Mouse (Mus musculus) limb, embryonic 12.5 days (tissue): ENCODE measurements around the gene Gm6685. TPM values are rescaled to one million over a fixed set of nuclear protein-coding genes. Genes with fewer than 3 reads are reported as not detected.
A peak's percentile ranks its signal among the peaks of the same experiment; 100 is the strongest.
"Not testable (repeated sequence)": the region's sequence is repeated elsewhere in the genome, so short reads cannot be mapped to it uniquely, and the experiment has no call there.

Experiments
- ATAC-seq: fragments of 200-750 bp; cut with Nextera tagmentation; 2 replicates; pipeline ENCODE4 v1.8.0; 2017; ENCODE audit warnings: low read depth, moderate TSS enrichment; ENCODE audit not compliant: insufficient number of reproducible peaks, insufficient read depth, low FRiP score, low TSS enrichment
- H3K27ac ChIP-seq: fragments of 300-500 bp; sonication (generic); 2 replicates; pipeline ENCODE4 v1.5.1; 2016; ENCODE audit warnings: mild to moderate bottlenecking, moderate library complexity
- H3K27me3 ChIP-seq: fragments of 300-500 bp; sonication (generic); 2 replicates; pipeline ENCODE4 v1.6.1; 2016; ENCODE audit warnings: mild to moderate bottlenecking, moderate library complexity
- H3K36me3 ChIP-seq: fragments of 300-500 bp; sonication (generic); 2 replicates; pipeline ENCODE4 v1.6.1; 2016; ENCODE audit warnings: mild to moderate bottlenecking, moderate library complexity
- H3K4me1 ChIP-seq: fragments of 300-500 bp; sonication (generic); replicated peaks from 2 replicates; pipeline ENCODE4 v1.6.1; 2016
- H3K4me2 ChIP-seq: fragments of 300-500 bp; sonication (generic); 2 replicates; pipeline ENCODE4 v1.6.1; 2016; ENCODE audit warnings: mild to moderate bottlenecking, moderate library complexity
- H3K4me3 ChIP-seq: fragments of 300-500 bp; sonication (generic); replicated peaks from 2 replicates; pipeline ENCODE4 v1.5.1; 2016; ENCODE audit warnings: mild to moderate bottlenecking
- H3K9ac ChIP-seq: fragments of 300-500 bp; sonication (generic); replicated peaks from 2 replicates; pipeline ENCODE4 v1.6.1; 2016; ENCODE audit warnings: mild to moderate bottlenecking, moderate library complexity
- H3K9me3 ChIP-seq: fragments of 300-500 bp; sonication (generic); 2 replicates; pipeline ENCODE4 v1.6.1; 2016; ENCODE audit warnings: mild to moderate bottlenecking, moderate library complexity
- WGBS: fragments of 180-500 bp; shearing (Covaris S2); methylation state at CpG from one replicate; pipeline ENCODE4 v1.1.7; 2016; 5-methylcytosine and 5-hydroxymethylcytosine counted together
- polyA plus RNA-seq: library from polyadenylated mRNA; unstranded; fragments of >200 nt; fragmentation: Nextera tagmentation; extraction: Ambion mirVana; gene quantifications from 2 replicates; pipeline ENCODE4 v1.2.1, GENCODE M21; 2016

Gm6685 gene
- polyA plus RNA-seq, result not detected in 2 replicates

DNA sequence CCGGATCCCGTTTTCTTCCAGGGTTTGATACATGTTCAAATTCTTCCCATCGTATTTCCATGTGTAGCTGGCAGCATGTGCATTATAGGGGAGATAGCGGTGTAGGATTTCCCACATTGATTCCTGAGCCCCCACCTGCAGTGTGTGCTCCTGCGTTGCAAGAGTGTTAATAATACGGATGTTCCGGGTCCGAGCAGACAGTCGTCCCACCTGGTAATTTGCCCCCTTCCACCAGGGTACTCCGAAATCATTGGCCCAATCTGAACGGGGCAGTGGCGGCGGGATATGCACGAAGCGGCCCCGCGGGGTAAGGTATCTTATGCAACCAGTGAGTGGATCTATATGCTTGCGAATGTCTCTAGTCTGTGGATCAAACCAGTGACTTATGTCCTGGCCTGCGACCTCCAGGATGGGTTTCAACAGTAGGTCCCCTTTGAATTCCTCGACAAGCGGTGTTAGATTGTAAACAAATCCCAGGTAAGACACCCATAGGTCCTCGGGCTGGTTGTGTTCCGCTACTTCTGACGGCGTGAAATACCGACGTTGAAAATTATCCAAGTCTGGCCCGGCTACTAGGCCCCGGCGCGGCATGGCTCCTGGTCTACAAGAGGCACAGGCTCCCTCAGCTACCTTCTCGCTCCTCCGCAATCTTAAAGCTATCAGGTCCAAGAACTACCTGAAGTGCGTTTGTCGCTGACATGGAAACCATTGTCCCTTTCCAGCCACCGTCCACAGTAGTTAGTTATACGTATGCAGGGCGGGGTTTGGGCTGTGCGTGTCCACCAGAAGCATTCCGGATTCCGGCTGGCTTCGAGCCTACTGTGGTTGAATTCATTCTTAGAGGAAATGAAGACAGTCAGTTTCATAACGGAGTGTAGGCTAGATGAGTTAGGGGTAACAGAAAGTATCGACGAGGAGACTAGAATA, at the start of gene Gm6685:
Gm6685 (minus strand) TSS at position 644 of the 927 bp plus-strand sequence.
- ATAC-seq, result 0 out of 2 replicates have a peak, but pooled peaks have one; percentile 31
- not testable (repeated sequence) for H3K27ac ChIP-seq, H3K9ac ChIP-seq, H3K36me3 ChIP-seq, H3K27me3 ChIP-seq, H3K4me1 ChIP-seq, H3K4me3 ChIP-seq, H3K4me2 ChIP-seq, H3K9me3 ChIP-seq
- 92% methylated on average over 45 of the region's 45 CpGs for WGBS

- H3K4me3 ChIP-seq, result no peak overlapping the region
- H3K9me3 ChIP-seq, result no peaks in the 10 kb centered on the region
- ATAC-seq, result no peak
- no peak overlapping the region for H3K27ac ChIP-seq
- H3K36me3 ChIP-seq, result no peaks in the 10 kb centered on the region
- H3K4me1 ChIP-seq, result no peaks in the 10 kb centered on the region
- no peak overlapping the region for H3K9ac ChIP-seq
- no peak overlapping the region for H3K4me2 ChIP-seq
- no peaks in the 10 kb centered on the region for H3K27me3 ChIP-seq
Observed at GRCm38 (mm10) chr11:28375891-28376290, 36.2 kb upstream of the Gm6685 start.

DNA sequence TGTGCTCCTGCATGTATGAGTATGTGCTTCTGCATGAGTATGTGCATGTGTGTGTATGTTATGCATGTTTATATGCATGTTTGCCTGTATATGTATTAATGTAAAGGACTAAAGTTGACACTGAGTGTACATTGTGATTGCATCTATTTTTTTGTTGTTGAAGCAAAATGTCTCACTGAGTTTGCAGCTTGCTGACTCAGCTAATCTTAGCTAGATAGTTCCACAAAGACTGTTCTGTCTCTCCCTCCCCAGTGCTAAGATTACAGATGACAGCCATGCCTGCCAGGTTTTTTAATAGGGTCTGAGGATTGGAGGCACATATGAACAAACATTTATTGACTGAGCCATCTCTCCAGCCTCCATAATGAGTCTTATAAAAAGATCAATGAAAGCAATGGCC, 35.0 kb upstream of the Gm6685 start:
- no peak for ATAC-seq
- Histone ChIP-seq H3K9me3 (0 out of 2 replicates have a peak, but pooled peaks cover 3% of the 10 kb centered on the region), H3K9ac (no peak overlapping the region), H3K4me2 (no peak overlapping the region), H3K27ac (no peak overlapping the region), H3K4me1 (no peaks in the 10 kb centered on the region), H3K36me3 (no peaks in the 10 kb centered on the region), H3K4me3 (no peak overlapping the region), H3K27me3 (no peaks in the 10 kb centered on the region)

- H3K9ac ChIP-seq, H3K4me2 ChIP-seq, ATAC-seq, H3K4me3 ChIP-seq, H3K27me3 ChIP-seq, H3K36me3 ChIP-seq, H3K4me1 ChIP-seq, H3K27ac ChIP-seq, H3K9me3 ChIP-seq: not testable (repeated sequence)
- 77% methylated on average over 5 of the region's 5 CpGs for WGBS
Observed at GRCm38 (mm10) chr11:28371381-28371780, 31.7 kb upstream of the Gm6685 start.

GRCm38 (mm10) chr11:28365929-28366244, 26.2 kb upstream of the Gm6685 start:
- H3K4me3 ChIP-seq, result peak overlapping the region; percentile 31
- 52% methylated on average over 2 of the region's 2 CpGs for WGBS
- no peaks in the 10 kb centered on the region for H3K36me3 ChIP-seq
- H3K4me2 ChIP-seq, result peak overlapping the region; percentile 59
- H3K9me3 ChIP-seq, result 0 out of 2 replicates have a peak, but pooled peaks cover 3% of the 10 kb centered on the region
- H3K4me1 ChIP-seq, result no peaks in the 10 kb centered on the region; the same call in 1 of the 2 replicates
- no peak overlapping the region for H3K9ac ChIP-seq
- no peaks in the 10 kb centered on the region for H3K27me3 ChIP-seq
- no peak for ATAC-seq
- H3K27ac ChIP-seq, result no peak overlapping the region

GRCm38 (mm10) chr11:28365209-28365928, 25.7 kb upstream of the Gm6685 start:
- Histone ChIP-seq H3K9ac (peak overlapping the region; percentile 40), H3K4me1 (no peaks in the 10 kb centered on the region; the same call in 1 of the 2 replicates), H3K36me3 (no peaks in the 10 kb centered on the region), H3K4me3 (peak overlapping the region; percentile 31), H3K27me3 (no peaks in the 10 kb centered on the region), H3K4me2 (peak overlapping the region; percentile 59), H3K27ac (peak overlapping the region; percentile 67), H3K9me3 (0 out of 2 replicates have a peak, but pooled peaks cover 3% of the 10 kb centered on the region)
- ATAC-seq, result peak; percentile 78
- 5% methylated on average over 26 of the region's 26 CpGs for WGBS

GRCm38 (mm10) chr11:28343465-28343864, 3.8 kb upstream of the Gm6685 start:
- ATAC-seq, result no peak
- WGBS, result 88% methylated on average over 2 of the region's 2 CpGs
- Histone ChIP-seq H3K4me1 (no peaks in the 10 kb centered on the region), H3K27ac (no peak overlapping the region), H3K27me3 (no peaks in the 10 kb centered on the region), H3K9ac (no peak overlapping the region), H3K4me2 (no peak overlapping the region), H3K9me3 (no peaks in the 10 kb centered on the region), H3K36me3 (no peaks in the 10 kb centered on the region), H3K4me3 (no peak overlapping the region)

GRCm38 (mm10) chr11:28341887-28342286, 2.2 kb upstream of the Gm6685 start:
- Histone ChIP-seq H3K4me1 (no peaks in the 10 kb centered on the region), H3K36me3 (no peaks in the 10 kb centered on the region), H3K4me3 (no peak overlapping the region), H3K9me3 (no peaks in the 10 kb centered on the region), H3K4me2 (no peak overlapping the region), H3K27ac (no peak overlapping the region), H3K9ac (no peak overlapping the region), H3K27me3 (no peaks in the 10 kb centered on the region)
- no peak for ATAC-seq
- WGBS, result 74% methylated on average over 5 of the region's 5 CpGs

- Histone ChIP-seq H3K27me3 (no peaks in the 10 kb centered on the region), H3K4me3 (no peak overlapping the region), H3K27ac (no peak overlapping the region), H3K4me1 (no peaks in the 10 kb centered on the region), H3K9me3 (peaks cover 4% of the 10 kb centered on the region; the same call in 1 of the 2 replicates), H3K4me2 (no peak overlapping the region), H3K36me3 (no peaks in the 10 kb centered on the region), H3K9ac (no peak overlapping the region)
- no peak for ATAC-seq
- WGBS, result 84% methylated on average over 1 of the region's 1 CpGs
Observed at GRCm38 (mm10) chr11:28327878-28328277, 11.8 kb downstream of the Gm6685 start.

DNA sequence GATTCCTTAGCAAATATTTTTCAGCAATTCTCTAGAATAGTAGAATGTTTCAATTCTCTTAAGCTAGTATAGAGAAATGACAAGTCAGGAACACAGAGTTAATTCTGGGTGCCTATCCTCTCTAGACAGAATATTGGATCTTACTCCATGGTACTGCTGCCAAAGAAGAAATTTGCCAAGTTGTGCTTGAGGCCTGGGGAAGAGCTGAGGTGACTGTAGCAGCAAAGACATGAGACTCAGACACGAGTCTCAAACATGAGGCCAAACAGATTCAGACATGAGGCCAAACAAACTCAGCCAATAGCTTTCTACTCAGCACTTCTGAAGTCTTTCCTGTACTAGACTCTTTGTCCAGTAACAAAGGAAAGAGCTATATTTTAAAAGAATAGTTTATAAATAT, 26.3 kb downstream of the Gm6685 start:
- Histone ChIP-seq H3K9ac (no peak overlapping the region), H3K4me1 (no peaks in the 10 kb centered on the region), H3K27me3 (no peaks in the 10 kb centered on the region), H3K36me3 (no peaks in the 10 kb centered on the region), H3K4me2 (no peak overlapping the region), H3K27ac (no peak overlapping the region), H3K9me3 (no peaks in the 10 kb centered on the region), H3K4me3 (no peak overlapping the region)
- no peak for ATAC-seq
- 71% methylated on average over 1 of the region's 1 CpGs for WGBS

DNA sequence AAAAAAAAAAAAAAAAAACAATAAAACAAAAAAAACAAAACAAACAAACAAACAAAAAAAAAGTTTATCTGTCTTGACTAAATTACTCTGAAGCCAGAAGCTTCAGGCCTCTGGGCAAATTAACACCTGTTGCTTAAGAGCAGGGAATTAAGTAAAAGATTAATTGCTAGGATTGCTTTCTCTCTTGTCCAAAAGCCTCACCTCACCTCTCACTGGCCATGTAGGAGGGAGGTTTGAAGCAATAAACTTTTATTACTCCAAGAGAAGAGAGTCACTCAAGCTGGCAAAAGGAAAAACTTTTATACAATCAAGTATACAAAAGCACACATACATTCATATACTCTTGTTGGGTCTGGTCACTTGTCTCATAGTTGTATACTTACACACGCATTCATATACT, 31.9 kb downstream of the Gm6685 start:
- H3K4me3 ChIP-seq, result no peak overlapping the region
- no peaks in the 10 kb centered on the region for H3K4me1 ChIP-seq
- H3K9ac ChIP-seq, result no peak overlapping the region
- no peak for ATAC-seq
- 88% methylated on average over 1 of the region's 1 CpGs for WGBS
- no peak overlapping the region for H3K27ac ChIP-seq
- H3K9me3 ChIP-seq, result no peaks in the 10 kb centered on the region
- no peaks in the 10 kb centered on the region for H3K27me3 ChIP-seq
- no peak overlapping the region for H3K4me2 ChIP-seq
- no peaks in the 10 kb centered on the region for H3K36me3 ChIP-seq
